Mouse (Mus musculus) hindlimb bud, embryonic 11.5 days (tissue): ENCODE measurements around the gene Cradd.

Source experiments
- DNase-seq: peaks from one replicate; pipeline ENCODE4 v3.0.0-alpha.2; 2012; ENCODE audit warnings: low read depth, low spot score; ENCODE audit errors: extremely low spot score

Cradd gene

GRCm38 (mm10) chr10:95140191-95140590 is 183.7 kb downstream of the Cradd start:
- DNase-seq = no peak

GRCm38 (mm10) chr10:95139645-95140044 is 184.3 kb downstream of the Cradd start:
- DNase-seq = no peak

GRCm38 (mm10) chr10:95133057-95133456 is 190.9 kb downstream of the Cradd start:
- no peak for DNase-seq
